Mouse (Mus musculus): ENCODE results near the gene Ccdc86. TPM values are rescaled to one million over a fixed set of nuclear protein-coding genes. Genes with fewer than 3 reads are reported as not detected.
A peak's percentile ranks its signal among the peaks of the same experiment; 100 is the strongest.

The Ccdc86 gene
- total RNA-seq (2021): 10 to 100 TPM; 11.2 to 14.4 TPM
- long read RNA-seq, experiment 1, transcript Ccdc86-201 (4 exons, 3,003 nt): major isoform, 14 of 17 reads
- long read RNA-seq, experiment 1, partial matches to known transcripts: 1 of 17 reads
- long read RNA-seq, experiment 1, other reads (novel, unspliced or antisense): 2 of 17 reads
- long read RNA-seq, experiment 2, transcript Ccdc86-201 (4 exons, 3,003 nt): major isoform, 7 of 9 reads
- long read RNA-seq, experiment 2, partial matches to known transcripts: 1 of 9 reads
- long read RNA-seq, experiment 2, other reads (novel, unspliced or antisense): 1 of 9 reads

- DNase-seq: peak; percentile 98
Observed at GRCm38 (mm10) chr19:10949112-10949511, at the start of gene Ccdc86. Ccdc86 (minus strand) TSS chr19:10949266.

- no peak for DNase-seq
Observed at GRCm38 (mm10) chr19:10993150-10993549, 44.1 kb upstream of the Ccdc86 start, which contains the start of gene Ms4a15. Ms4a15 (minus strand) TSS chr19:10993250.

- DNase-seq: no peak
Observed at GRCm38 (mm10) chr19:10991911-10992310, 42.8 kb upstream of the Ccdc86 start.

GRCm38 (mm10) chr19:10990751-10991150 is 41.7 kb upstream of the Ccdc86 start:
- DNase-seq: no peak

- DNase-seq: no peak
Observed at GRCm38 (mm10) chr19:10988563-10988962, 39.5 kb upstream of the Ccdc86 start.

- no peak for DNase-seq
Observed at GRCm38 (mm10) chr19:10985889-10986288, 36.8 kb upstream of the Ccdc86 start.

- no peak for DNase-seq
Observed at GRCm38 (mm10) chr19:10984551-10984950, 35.5 kb upstream of the Ccdc86 start.

GRCm38 (mm10) chr19:10983146-10983545 is 34.1 kb upstream of the Ccdc86 start:
- DNase-seq: peak; percentile 70

GRCm38 (mm10) chr19:10980210-10980609 is 31.1 kb upstream of the Ccdc86 start:
- no peak for DNase-seq

GRCm38 (mm10) chr19:10979184-10980168 is 30.4 kb upstream of the Ccdc86 start:
- DNase-seq: peak; percentile 81

GRCm38 (mm10) chr19:10976318-10976717 is 27.3 kb upstream of the Ccdc86 start:
- no peak for DNase-seq

- no peak for DNase-seq
Observed at GRCm38 (mm10) chr19:10975187-10975586, 26.1 kb upstream of the Ccdc86 start.

- DNase-seq: no peak
Observed at GRCm38 (mm10) chr19:10974238-10974865, 25.3 kb upstream of the Ccdc86 start, which contains the start of gene Ms4a10. Ms4a10 (minus strand) TSS chr19:10974670.

GRCm38 (mm10) chr19:10973187-10973586 is 24.1 kb upstream of the Ccdc86 start:
- no peak for DNase-seq

GRCm38 (mm10) chr19:10972660-10973059 is 23.6 kb upstream of the Ccdc86 start:
- no peak for DNase-seq

- no peak for DNase-seq
Observed at GRCm38 (mm10) chr19:10970457-10970856, 21.4 kb upstream of the Ccdc86 start.

- peak; percentile 82 for DNase-seq
Observed at GRCm38 (mm10) chr19:10968578-10968977, 19.5 kb upstream of the Ccdc86 start.

GRCm38 (mm10) chr19:10965721-10966120 is 16.7 kb upstream of the Ccdc86 start:
- DNase-seq: peak; percentile 43

- DNase-seq: no peak
Observed at GRCm38 (mm10) chr19:10959978-10960346, 10.9 kb upstream of the Ccdc86 start.

GRCm38 (mm10) chr19:10959085-10959977 is 10.3 kb upstream of the Ccdc86 start:
- peak; percentile 58 for DNase-seq
